Comparison of ENCODE assay signal across 14 mouse cellular contexts in the genomic region with DNA sequence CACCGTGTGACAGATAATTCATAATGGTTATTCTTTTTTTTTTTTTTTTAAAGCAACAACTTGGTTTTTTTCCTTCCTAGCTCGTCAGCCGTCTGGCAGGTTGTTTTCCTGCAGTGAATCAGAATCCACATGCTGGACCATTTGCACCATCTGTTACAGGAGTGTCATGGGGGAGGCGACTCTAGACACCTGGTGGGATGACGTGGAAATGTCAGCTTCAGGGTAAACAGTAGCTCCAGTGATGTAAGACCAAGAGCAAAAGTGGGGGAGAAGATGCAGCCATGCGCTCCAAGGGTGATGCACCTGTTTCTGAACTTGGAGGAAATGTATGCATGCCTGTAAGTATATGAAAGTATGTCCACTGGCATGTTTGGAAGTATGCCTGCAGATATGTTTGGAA.
DNase-seq lines count a peak whose midpoint lies in the region; TF ChIP-seq lines count a peak whose summit lies in the region.
"Had no signal": no experiment of that assay in that cellular context is flagged by ENCODE, and none has a peak within 500 bp of the region (broad histone marks: within the 10 kb centered on the region; RNA-seq: fewer than 3 reads in every experiment).

No protein-coding gene starts in this region.

- no peak for TF ChIP-seq CTCF in left cerebral cortex, adult 2 months (IDR thresholded peaks at IDR 0.05)

- H3K4me3 ChIP-seq in left cerebral cortex, adult 2 months, result no peak overlapping the region
- H3K4me3 ChIP-seq: heart, embryonic 13.5 days; hindbrain, embryonic 12.5 days; liver, embryonic 12.5 days; midbrain, embryonic 10.5 days had no signal

- DNase-seq in cerebellum, adult 9-11 months, result peak; percentile 3
- DNase-seq in cerebellum, adult 11 months, result no peak
- peak; percentile 49 to 70 for DNase-seq in left cerebral cortex, adult 2 months (ENCODE audit: extremely low spot score in 1 of 2, low spot score in 2 of 2)
- no peak for DNase-seq in left cerebral cortex, adult 11 months (ENCODE audit: low spot score)
- DNase-seq in layer of hippocampus, adult 18-20 months (ENCODE audit: low spot score in 2 of 2), result peak; percentile 71 to 86
- DNase-seq in left cerebral cortex, postnatal 4 days, result peak; percentile 29
- no peak for DNase-seq in spleen, postnatal 4 days (ENCODE audit: low spot score in 2 of 2)
- DNase-seq in liver, result no peak
- DNase-seq: adrenal gland, postnatal 25 days; kidney, adult 18-20 months had no signal

- intact Hi-C loops in left cerebral cortex, adult 2 months (cut with DNase I), result loop anchor here (2.0 kb wide), 1 partner anchor 21 kb away; no protein-coding TSS in a partner anchor
- intact Hi-C loops in left cerebral cortex, postnatal 4 days (cut with DNase I), result no loop called here

- no peak overlapping the region; the same call in 1 of the 2 replicates for H3K27ac ChIP-seq in left cerebral cortex, adult 2 months
- H3K27ac ChIP-seq: heart, embryonic 13.5 days; hindbrain, embryonic 12.5 days; liver, embryonic 12.5 days; midbrain, embryonic 10.5 days had no signal

Comparison
In these comparisons a context has a peak if more than half of its experiments do, and no peak if none do; other contexts are left out.
1. DNase-seq: peak in cerebellum, adult 9-11 months (single experiment), left cerebral cortex, adult 2 months (2 of 2), layer of hippocampus, adult 18-20 months (2 of 2) and left cerebral cortex, postnatal 4 days (single experiment); none in cerebellum, adult 11 months (single experiment), left cerebral cortex, adult 11 months (single experiment), spleen, postnatal 4 days (0 of 2) and liver (single experiment).